Mouse (Mus musculus): ENCODE measurements at regions not wholly inside any gene's neighbourhood (a gene's known extent, or its start where the extent isn't known, plus 50 kb on each side); places are given as distances from the start of the nearest gene placed in this dataset.

DNA sequence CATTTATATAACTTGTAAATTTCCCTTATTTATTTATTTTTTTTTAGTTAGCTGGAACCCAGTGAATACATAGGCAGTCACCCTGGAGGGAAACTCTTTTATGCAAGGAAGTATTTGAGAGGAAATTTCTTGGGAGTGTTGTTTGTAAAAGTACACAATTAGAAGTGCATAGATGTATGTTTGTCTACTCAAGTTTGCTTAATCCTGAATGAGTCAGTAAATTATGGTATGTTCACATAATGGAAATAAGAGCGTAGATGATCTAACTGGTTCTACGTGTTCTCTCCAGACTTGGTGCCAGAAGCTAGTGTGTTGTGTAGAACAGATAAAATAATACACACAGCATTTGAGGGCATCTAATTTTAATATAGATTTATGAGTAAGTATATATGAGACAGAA is 310.5 kb downstream of the Klf5 start:
- TF ChIP-seq CTCF (IDR thresholded peaks at IDR 0.05; ENCODE audit: borderline replicate concordance, insufficient read depth, low read length) (no peak), POLR2A (IDR thresholded peaks at IDR 0.05; ENCODE audit: low read depth, low read length) (no peak)

Data from embryonic fibroblast, embryonic 13.5 days (primary cell).